ENCODE assay signal across 14 mouse cellular contexts in the genomic region with DNA sequence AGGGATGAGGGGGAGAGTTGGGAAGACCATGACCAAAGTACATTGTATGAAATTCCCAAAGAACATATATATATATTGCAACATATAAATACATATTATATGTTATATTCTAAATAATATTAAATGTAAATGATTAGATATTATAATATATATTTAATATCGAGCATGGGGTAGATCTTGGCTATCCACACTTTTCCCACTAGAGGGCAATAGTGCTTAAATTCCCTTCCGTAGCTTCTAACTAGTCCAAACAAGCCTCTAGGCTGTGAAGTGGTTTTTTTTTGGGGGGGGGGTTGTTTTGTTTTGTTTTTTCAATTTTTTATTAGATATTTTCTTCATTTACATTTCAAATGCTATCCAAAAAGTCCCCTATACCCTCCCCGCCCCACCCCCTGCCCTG.
DNase-seq lines count a peak whose midpoint lies in the region; ATAC-seq and TF ChIP-seq lines count a peak whose summit lies in the region.
"Had no signal": no experiment of that assay in that cellular context is flagged by ENCODE, and none has a peak within 500 bp of the region (broad histone marks: within the 10 kb centered on the region; RNA-seq: fewer than 3 reads in every experiment).

No protein-coding gene starts in this region.

- no peak for ATAC-seq in lung, embryonic 14.5 days (ENCODE audit: insufficient read depth)
- ATAC-seq in forebrain, embryonic 11.5 days (replicated peaks; ENCODE audit: low FRiP score), result no peak

- H3K79me2 ChIP-seq in CH12.LX (replicated peaks; ENCODE audit: control insufficient read depth, extremely low read depth, insufficient read depth, poor library complexity, severe bottlenecking), result no peaks in the 10 kb centered on the region

- H3K4me3 ChIP-seq in kidney, adult 2 months (ENCODE audit: insufficient read depth, low read depth, low read length), result no peak overlapping the region
- H3K4me3 ChIP-seq in lung, embryonic 14.5 days (ENCODE audit: low read depth, low read length), result no peak overlapping the region
- H3K4me3 ChIP-seq in CH12.LX (replicated peaks in 1 of 3; ENCODE audit: low read depth in 2 of 3, low read length in 2 of 3, poor library complexity in 1 of 3), result no peak overlapping the region
- H3K4me3 ChIP-seq in forebrain, embryonic 11.5 days (ENCODE audit: low read depth, low read length), result no peak overlapping the region
- H3K4me3 ChIP-seq: embryonic facial prominence, embryonic 15.5 days; forebrain, embryonic 12.5 days; liver, embryonic 13.5 days; neural tube, embryonic 12.5 days had no signal

- H3K4me1 ChIP-seq in kidney, adult 2 months (ENCODE audit: control insufficient read depth, insufficient read depth, low read length), result peaks cover 5% of the 10 kb centered on the region; the same call in 1 of the 2 replicates
- peaks cover 21% of the 10 kb centered on the region for H3K4me1 ChIP-seq in lung, embryonic 14.5 days (ENCODE audit: insufficient read depth)
- H3K4me1 ChIP-seq in CH12.LX (ENCODE audit: control insufficient read depth in 1 of 2, insufficient read depth in 2 of 2), result no peaks in the 10 kb centered on the region
- H3K4me1 ChIP-seq in forebrain, embryonic 11.5 days (replicated peaks; ENCODE audit: control insufficient read depth, insufficient read depth, low read length), result no peaks in the 10 kb centered on the region; the same call in 1 of the 2 replicates
- H3K4me1 ChIP-seq: liver, embryonic 13.5 days had no signal

- H3K4me2 ChIP-seq in lung, embryonic 14.5 days, result no peak overlapping the region
- H3K4me2 ChIP-seq in CH12.LX (ENCODE audit: insufficient read depth, low read depth, poor library complexity, severe bottlenecking), result no peak overlapping the region
- H3K4me2 ChIP-seq in forebrain, embryonic 11.5 days (ENCODE audit: low read depth, low read length, severe bottlenecking), result no peak overlapping the region
- H3K4me2 ChIP-seq: embryonic facial prominence, embryonic 15.5 days; forebrain, embryonic 12.5 days; hindbrain, embryonic 14.5 days; liver, embryonic 13.5 days; neural tube, embryonic 12.5 days had no signal

- TF ChIP-seq CTCF in kidney, adult 2 months (conservative IDR thresholded peaks at IDR 0.05; ENCODE audit: insufficient read depth, insufficient read length, low read depth, low read length), result no peak
- peak; percentile 47 for TF ChIP-seq CTCF in lung, embryonic 14.5 days (IDR thresholded peaks at IDR 0.05; ENCODE audit: low read depth)
- peak in 1 of 2 experiments; percentile 59; a peak in 2 of 4 replicates for TF ChIP-seq CTCF in CH12.LX (conservative IDR thresholded peaks at IDR 0.05 in 1 of 2, IDR thresholded peaks at IDR 0.05 in 1 of 2; ENCODE audit: low read depth in 2 of 2, low read length in 2 of 2)

- in situ Hi-C loops in CH12.LX (cut with MboI; ENCODE audit: low pct_ligation_motif_present, low pct_unique_long_range_greater_than_20kb, low sequenced_read_pairs), result no loop called here

- TF ChIP-seq RAD21 in CH12.LX (IDR thresholded peaks at IDR 0.05; ENCODE audit: low read depth, low read length), result peak; percentile 23

- WGBS in kidney, adult 2 months, result 48% methylated on average over 3 of the region's 3 CpGs
- 71% methylated on average over 3 of the region's 3 CpGs for WGBS in lung, embryonic 14.5 days
- WGBS in forebrain, embryonic 11.5 days, result 80% methylated on average over 3 of the region's 3 CpGs

- peak; percentile 31 for DNase-seq in kidney, adult 2 months
- no peak for DNase-seq in kidney, postnatal 25 days
- DNase-seq in lung, embryonic 14.5 days, result peak; percentile 64
- DNase-seq in lung, postnatal 14 days, result no peak
- peak; percentile 28 for DNase-seq in CH12.LX (ENCODE audit: extremely low read depth)
- peak; percentile 25 for DNase-seq in brain, adult 2 months (ENCODE audit: low read depth, low spot score)
- DNase-seq in forebrain, embryonic 11.5 days (ENCODE audit: low spot score), result no peak
- DNase-seq: cerebellum, adult 11-12 months; heart, postnatal 10 days; liver, embryonic 13.5 days had no signal

- no peaks in the 10 kb centered on the region for H3K36me3 ChIP-seq in kidney, adult 2 months (ENCODE audit: control insufficient read depth, insufficient read depth, low read length)
- no peaks in the 10 kb centered on the region for H3K36me3 ChIP-seq in lung, embryonic 14.5 days (ENCODE audit: insufficient read depth)
- H3K36me3 ChIP-seq in CH12.LX (replicated peaks in 1 of 2; ENCODE audit: control insufficient read depth in 1 of 2, insufficient read depth in 1 of 2, low read length in 1 of 2), result no peaks in the 10 kb centered on the region
- H3K36me3 ChIP-seq in forebrain, embryonic 11.5 days (ENCODE audit: control insufficient read depth, insufficient read depth, low read length), result no peaks in the 10 kb centered on the region
- H3K36me3 ChIP-seq: embryonic facial prominence, embryonic 15.5 days; forebrain, embryonic 12.5 days; liver, embryonic 13.5 days; neural tube, embryonic 12.5 days had no signal

- TF ChIP-seq EP300 in CH12.LX (IDR thresholded peaks at IDR 0.05; ENCODE audit: low read length), result no peak

- dilution Hi-C loops in CH12.LX (cut with MboI; ENCODE audit: extremely low pct_ligation_motif_present, extremely low pct_unique_long_range_greater_than_20kb, low sequenced_read_pairs), result no loop called here

- no peak overlapping the region for H3K9ac ChIP-seq in lung, embryonic 14.5 days
- no peak overlapping the region for H3K9ac ChIP-seq in CH12.LX (ENCODE audit: insufficient read depth, low read depth)
- no peak overlapping the region for H3K9ac ChIP-seq in forebrain, embryonic 11.5 days (ENCODE audit: low read length)
- H3K9ac ChIP-seq: embryonic facial prominence, embryonic 15.5 days; forebrain, embryonic 12.5 days; hindbrain, embryonic 14.5 days; liver, embryonic 13.5 days; neural tube, embryonic 12.5 days had no signal

- no peak for TF ChIP-seq POLR2A in kidney, adult 2 months (IDR thresholded peaks at IDR 0.05; ENCODE audit: low read depth, low read length)
- no peak for TF ChIP-seq POLR2A in CH12.LX (IDR thresholded peaks at IDR 0.05; ENCODE audit: low read depth, low read length)

- no peaks in the 10 kb centered on the region for H3K27me3 ChIP-seq in kidney, adult 2 months (replicated peaks; ENCODE audit: control insufficient read depth, insufficient read depth, low read length)
- H3K27me3 ChIP-seq in lung, embryonic 14.5 days (ENCODE audit: insufficient read depth, low read length), result no peaks in the 10 kb centered on the region; the same call in 1 of the 2 replicates
- H3K27me3 ChIP-seq in CH12.LX (replicated peaks), result peaks cover 62% of the 10 kb centered on the region
- no peaks in the 10 kb centered on the region for H3K27me3 ChIP-seq in forebrain, embryonic 11.5 days (ENCODE audit: control insufficient read depth, insufficient read depth, low read length)
- H3K27me3 ChIP-seq: embryonic facial prominence, embryonic 15.5 days; forebrain, embryonic 12.5 days; liver, embryonic 13.5 days; neural tube, embryonic 12.5 days had no signal

- no peaks in the 10 kb centered on the region for H3K9me3 ChIP-seq in lung, embryonic 14.5 days (ENCODE audit: low read depth, low read length)
- H3K9me3 ChIP-seq in CH12.LX (replicated peaks; ENCODE audit: low read length), result no peaks in the 10 kb centered on the region
- H3K9me3 ChIP-seq in forebrain, embryonic 11.5 days (ENCODE audit: control insufficient read depth, low read length), result no peaks in the 10 kb centered on the region
- H3K9me3 ChIP-seq: embryonic facial prominence, embryonic 15.5 days; forebrain, embryonic 12.5 days; liver, embryonic 13.5 days; neural tube, embryonic 12.5 days had no signal

- no peak overlapping the region for H3K27ac ChIP-seq in kidney, adult 2 months (ENCODE audit: insufficient read depth, low read depth, low read length)
- no peak overlapping the region for H3K27ac ChIP-seq in lung, embryonic 14.5 days (ENCODE audit: low read depth)
- H3K27ac ChIP-seq in CH12.LX (ENCODE audit: insufficient read depth, low read depth), result no peak overlapping the region
- H3K27ac ChIP-seq in forebrain, embryonic 11.5 days (ENCODE audit: low read depth, low read length), result no peak overlapping the region
- H3K27ac ChIP-seq: embryonic facial prominence, embryonic 15.5 days; forebrain, embryonic 12.5 days; hindbrain, embryonic 14.5 days; liver, embryonic 13.5 days; neural tube, embryonic 12.5 days had no signal

TF ChIP-seq in CH12.LX, 34 proteins besides CTCF, POLR2A, EP300 and RAD21:
- TF ChIP-seq TBP (conservative IDR thresholded peaks at IDR 0.05; ENCODE audit: low read depth, low read length) (no peak), RCOR1 (conservative IDR thresholded peaks at IDR 0.05; ENCODE audit: low read depth, low read length) (no peak), ZNF384 (IDR thresholded peaks at IDR 0.05; ENCODE audit: low read depth, low read length) (no peak), TCF12 (IDR thresholded peaks at IDR 0.05; ENCODE audit: low read depth, low read length) (no peak), JUN (IDR thresholded peaks at IDR 0.05; ENCODE audit: insufficient read depth, low read depth, low read length) (no peak), ZMIZ1 (IDR thresholded peaks at IDR 0.05; ENCODE audit: low read depth, low read length) (no peak), SMC3 (IDR thresholded peaks at IDR 0.05; ENCODE audit: low read depth, low read length) (no peak), KAT2A (IDR thresholded peaks at IDR 0.05; ENCODE audit: insufficient replicate concordance, low read length) (no peak)

Comparison
In these comparisons a context has a peak if more than half of its experiments do, and no peak if none do; other contexts are left out.
1. DNase-seq: peak in kidney, adult 2 months (single experiment), lung, embryonic 14.5 days (single experiment), CH12.LX (single experiment) and brain, adult 2 months (single experiment); none in kidney, postnatal 25 days (0 of 2), lung, postnatal 14 days (single experiment) and forebrain, embryonic 11.5 days (single experiment).